Mouse (Mus musculus) stomach, postnatal 0 days (tissue): ENCODE results near the gene Rnf43.

Experiments
- CTCF ChIP-seq: IDR thresholded peaks from 2 replicates; pipeline ENCODE4 v1.5.1; 2016; ENCODE audit warnings: antibody characterized with exemption, low read depth, mild to moderate bottlenecking, moderate library complexity
- EP300 ChIP-seq: optimal IDR thresholded peaks from 2 replicates; pipeline ENCODE3; 2016; ENCODE audit warnings: antibody characterized with exemption

- TF ChIP-seq CTCF, result no peak
- no peak for TF ChIP-seq EP300
These were observed 86.9 kb downstream of the Rnf43 start for GRCm38 (mm10) chr11:87749192-87750042.
